Mouse (Mus musculus): ENCODE data around the gene Vwa5b2. TPM values are rescaled to one million over a fixed set of nuclear protein-coding genes. Genes with fewer than 3 reads are reported as not detected.

The Vwa5b2 gene
- polyA plus RNA-seq (2014; fragmentation: Illumina TruSeq; extraction: RNeasy Lipid Tissue Mini Kit (QIAGEN cat#74804); ENCODE audit: low read depth, low replicate concordance) = 0.76 TPM

DNA sequence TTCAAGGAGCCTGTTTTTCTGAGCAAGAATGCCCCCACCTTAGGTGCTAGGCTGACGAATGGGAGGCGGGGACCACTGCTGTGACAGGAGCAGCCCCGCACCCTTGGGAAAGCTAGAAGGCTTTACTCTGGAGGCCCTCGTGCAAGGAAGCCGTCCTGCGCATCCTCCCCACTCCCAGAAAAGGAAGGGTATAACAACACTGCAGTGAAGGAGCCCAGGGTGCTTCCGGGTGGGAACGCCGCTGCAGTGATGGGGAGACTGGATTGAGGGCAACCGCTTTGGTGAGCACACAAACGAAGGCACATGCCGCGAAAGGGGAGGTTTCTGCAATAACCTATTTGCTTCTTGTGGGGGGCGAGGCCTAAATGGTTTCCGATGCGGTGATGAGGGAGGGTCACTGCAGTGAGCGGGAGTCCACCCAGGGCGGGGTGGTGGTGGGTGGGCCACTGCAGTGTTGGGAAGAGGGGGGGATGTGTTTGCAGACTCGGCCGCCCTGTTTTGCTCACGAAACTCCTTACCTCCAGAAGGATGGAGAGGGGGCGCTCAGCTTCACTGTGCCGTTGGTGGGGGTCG lies at the start of gene Vwa5b2:
TSS of gene Vwa5b2 (plus strand) at position 106 of the 573 bp plus-strand sequence.

DNA sequence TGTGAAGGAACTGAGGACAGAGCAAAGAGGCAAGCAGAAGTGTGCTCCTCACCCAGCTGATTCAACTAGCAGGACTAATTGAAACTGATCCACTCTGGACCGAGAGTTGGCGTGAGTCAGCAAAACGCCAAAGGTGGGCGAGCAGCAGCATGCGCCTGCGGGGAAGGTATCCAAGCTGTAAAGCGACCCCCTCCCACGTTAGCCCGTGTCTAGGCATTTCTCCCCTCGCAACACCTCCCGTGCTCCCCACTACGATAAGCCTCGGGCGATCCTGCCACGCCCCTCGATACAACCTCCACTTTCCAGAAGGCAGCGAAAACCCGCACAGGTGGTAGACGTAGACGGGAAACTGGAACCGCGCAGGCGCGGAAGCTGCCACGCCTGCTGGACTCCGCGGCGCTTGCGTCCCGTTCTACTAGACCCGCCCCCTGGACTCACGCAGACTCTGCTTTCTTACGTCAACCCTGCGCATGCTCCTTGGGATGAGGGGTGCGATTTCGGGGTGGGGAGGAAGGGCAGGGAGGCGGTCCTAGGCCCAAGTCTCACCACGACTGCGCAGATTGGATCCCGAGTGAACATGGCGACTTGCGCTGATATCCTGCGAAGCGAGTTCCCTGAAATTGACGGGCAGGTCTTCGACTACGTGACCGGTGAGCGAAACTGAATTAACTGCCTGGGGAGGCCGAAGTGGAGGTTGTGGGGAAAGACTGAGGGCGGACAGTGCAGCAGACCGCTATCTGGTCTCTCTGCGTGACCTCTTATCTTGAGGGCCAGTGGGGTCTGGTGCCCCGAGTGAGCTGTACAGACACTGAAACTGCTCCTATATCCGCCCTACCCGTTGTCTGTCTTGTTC lies 40.9 kb upstream of the Vwa5b2 start, which contains the start of gene Abcf3:
TSS of gene Abcf3 (plus strand) at position 482 of the 853 bp plus-strand sequence.

DNA sequence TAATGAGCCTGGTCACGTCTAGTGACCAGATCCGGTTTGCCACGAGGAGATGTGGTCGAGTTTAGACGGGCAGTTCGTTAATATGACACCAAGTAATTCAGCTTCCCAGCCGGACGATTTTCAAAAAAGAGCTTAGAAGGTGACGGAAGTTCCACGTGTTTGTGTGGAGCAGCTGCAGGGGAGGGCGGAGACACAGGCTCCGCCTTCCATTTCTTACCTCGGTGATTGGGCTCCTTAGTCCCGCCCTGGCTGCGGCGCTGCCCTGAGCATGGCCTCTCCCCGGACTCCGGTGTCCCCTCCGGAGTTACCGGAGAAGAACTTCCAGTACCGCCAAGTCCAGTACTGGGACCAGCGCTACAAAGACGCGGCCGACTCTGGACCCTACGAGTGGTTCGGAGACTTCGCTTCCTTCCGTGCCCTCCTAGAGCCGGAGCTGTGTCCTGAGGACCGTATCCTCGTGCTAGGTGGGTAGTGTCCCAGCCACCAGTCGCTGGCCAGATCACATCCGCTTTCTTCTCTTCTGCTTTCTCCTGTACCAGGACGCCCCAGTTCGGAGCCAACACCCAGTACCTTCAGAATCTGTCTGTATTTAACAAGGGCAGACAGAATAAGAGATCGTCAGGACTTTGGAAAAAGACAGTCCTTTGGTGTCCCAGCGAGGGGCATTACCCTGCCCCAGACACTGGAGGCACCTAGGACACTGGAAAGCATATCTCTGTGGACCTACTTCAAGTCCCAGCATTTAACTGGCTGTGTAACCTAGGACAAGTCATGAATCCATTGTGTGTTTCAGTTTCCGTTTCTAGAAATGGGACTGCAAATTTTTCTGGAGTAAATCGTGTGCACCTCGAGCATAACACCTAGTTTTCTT lies 22.3 kb downstream of the Vwa5b2 start, which contains the start of the genes Eef1akmt4, Gm49333 and Alg3:
TSS of gene Eef1akmt4 (plus strand) at position 237 of the 871 bp plus-strand sequence.
TSS of gene Gm49333 (plus strand) at position 254 of the 871 bp plus-strand sequence.
TSS of gene Alg3 (minus strand) at position 379 of the 871 bp plus-strand sequence.

DNA sequence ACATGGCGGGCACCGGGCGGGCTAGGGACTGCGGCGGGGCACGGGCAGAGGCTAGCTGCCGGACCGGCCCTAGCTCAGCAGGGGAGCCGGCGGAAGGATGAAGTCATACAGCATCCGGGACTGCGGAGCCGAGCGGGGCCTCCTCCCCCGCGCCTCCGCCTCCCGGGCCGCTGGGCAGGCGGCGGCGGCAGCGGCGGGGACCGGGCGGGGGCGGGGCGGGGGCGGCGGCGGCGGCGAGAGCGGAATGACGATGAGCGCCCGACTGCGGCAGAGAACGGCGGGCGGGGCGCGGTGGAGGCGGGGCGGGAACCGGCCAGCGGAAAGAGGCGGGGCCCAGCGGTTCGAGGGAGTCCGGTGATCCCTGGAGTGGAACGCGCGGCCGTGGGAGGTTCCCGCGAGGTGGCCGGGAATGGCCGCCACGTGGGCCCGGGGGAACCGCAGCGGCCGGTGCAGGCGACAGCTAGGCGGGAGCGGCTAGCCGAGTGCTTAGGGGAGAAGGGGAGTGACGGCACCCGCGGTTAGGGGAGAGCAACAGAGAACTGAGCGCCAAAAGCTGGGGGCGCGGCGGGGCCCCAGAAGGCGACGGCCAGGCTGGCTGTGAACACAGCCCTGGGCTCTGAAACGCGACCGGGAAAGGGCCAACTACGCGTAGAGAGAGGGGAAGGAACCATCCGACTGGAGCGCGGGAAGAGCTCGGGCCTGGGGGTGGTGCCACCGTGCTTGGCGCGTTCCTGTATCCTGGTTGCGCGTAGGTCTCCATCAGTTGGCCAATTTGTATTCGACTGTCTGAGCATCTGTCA lies 32.1 kb downstream of the Vwa5b2 start, which contains the start of gene Camk2n2:
TSS of gene Camk2n2 (minus strand) at position 97 of the 800 bp plus-strand sequence.

DNA sequence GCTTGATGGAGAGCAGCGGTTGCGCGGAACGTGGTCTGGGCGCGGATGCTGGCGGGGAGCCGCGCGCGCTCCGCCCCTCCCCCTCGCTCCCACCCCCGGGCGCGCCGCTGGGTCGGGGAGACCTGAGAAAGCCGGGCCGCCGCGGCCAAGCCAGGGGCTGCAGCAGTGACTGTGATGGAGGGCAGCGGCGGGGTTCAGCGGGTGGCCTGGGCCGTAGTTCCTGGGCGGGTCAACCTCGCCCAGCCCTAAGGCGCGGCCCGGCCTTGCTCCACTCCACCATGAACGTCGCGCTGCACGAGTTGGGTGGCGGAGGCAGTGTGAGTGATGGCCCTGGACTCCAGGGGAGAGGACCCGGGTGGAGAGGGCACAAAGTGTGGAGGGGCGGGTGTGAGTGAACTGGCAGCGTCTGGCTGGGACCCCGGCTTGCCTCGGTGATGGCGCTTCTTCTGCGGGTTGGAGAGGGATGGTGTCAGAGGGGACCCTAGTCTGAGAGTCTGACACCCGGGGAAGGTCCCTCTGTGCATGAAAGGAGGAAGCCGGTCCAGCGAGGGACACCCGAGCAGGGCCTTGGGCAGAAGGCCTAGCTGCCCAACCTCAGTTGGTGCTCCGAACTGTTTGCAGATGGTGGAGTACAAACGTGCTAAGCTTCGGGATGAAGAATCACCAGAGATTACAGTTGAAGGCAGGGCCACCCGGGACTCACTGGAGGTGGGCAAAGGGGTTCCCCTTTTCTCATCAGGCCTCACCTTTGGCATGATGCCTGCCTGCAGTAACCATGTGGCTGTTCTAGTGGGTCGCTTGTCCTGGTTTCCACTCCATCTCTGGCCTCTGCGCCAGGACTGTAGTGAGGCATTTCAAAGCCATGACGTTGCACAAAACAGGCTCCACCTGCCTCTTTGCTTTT lies 40.7 kb downstream of the Vwa5b2 start, which contains the start of gene Ece2:
TSS of gene Ece2 (plus strand) at position 98 of the 904 bp plus-strand sequence.

DNA sequence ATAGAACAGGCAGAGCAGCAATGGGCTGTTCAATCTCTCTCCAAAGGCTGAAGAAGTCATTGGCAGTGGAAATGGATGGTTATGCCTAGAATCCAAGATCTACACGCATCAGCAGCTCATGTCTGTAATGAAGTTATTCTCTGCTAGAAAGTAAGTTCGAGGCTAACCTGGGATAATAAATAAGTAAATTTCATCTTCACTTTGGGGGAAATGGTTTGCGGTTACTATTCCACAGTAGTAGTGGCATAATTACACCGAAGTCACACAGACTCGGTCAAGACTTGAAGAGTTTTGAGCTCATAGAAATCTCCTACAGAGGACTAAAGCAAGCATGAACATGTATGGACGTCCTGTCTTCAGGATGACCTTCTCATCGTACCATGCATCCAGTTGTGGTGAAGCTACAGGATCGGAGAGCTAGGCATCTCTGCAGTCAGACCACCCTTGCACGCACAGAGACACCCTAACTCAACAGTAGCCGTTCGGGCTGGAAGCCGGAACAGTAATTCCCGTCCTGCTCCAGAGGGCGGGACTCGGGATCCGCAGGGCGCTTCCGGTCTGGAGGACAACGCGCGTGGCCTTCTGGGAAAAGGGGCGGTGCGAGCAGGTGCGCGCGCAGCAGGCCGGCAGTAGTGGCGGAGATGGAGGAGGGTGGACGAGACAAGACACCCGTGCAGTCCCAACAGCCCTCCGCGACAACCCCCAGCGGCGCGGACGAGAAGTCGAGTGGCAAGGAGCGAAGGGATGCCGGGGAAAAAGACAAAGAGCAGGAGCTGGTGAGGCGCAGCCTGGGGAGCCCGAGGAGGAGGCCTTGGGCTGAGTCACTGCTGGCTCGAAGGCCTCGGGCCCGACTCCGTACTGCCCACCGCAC lies 62.0 kb downstream of the Vwa5b2 start, which contains the start of gene Psmd2:
TSS of gene Psmd2 (plus strand) at position 577 of the 871 bp plus-strand sequence.

Other genes with a start within 250 kb of the Vwa5b2 start
- 21.1 TPM for gene Abcc5, start 163.1 kb upstream of the Vwa5b2 start, polyA plus RNA-seq (2014; fragmentation: Illumina TruSeq; extraction: RNeasy Lipid Tissue Mini Kit (QIAGEN cat#74804); ENCODE audit: low read depth, low replicate concordance)
- 7.8 TPM for gene Eif2b5, start 90.7 kb upstream of the Vwa5b2 start, polyA plus RNA-seq (2014; fragmentation: Illumina TruSeq; extraction: RNeasy Lipid Tissue Mini Kit (QIAGEN cat#74804); ENCODE audit: low read depth, low replicate concordance)
- gene Dvl3, start 72.5 kb upstream of the Vwa5b2 start, polyA plus RNA-seq (2014; fragmentation: Illumina TruSeq; extraction: RNeasy Lipid Tissue Mini Kit (QIAGEN cat#74804); ENCODE audit: low read depth, low replicate concordance) = 23.3 TPM
- 87.0 TPM for gene Ap2m1, start 54.0 kb upstream of the Vwa5b2 start, polyA plus RNA-seq (2014; fragmentation: Illumina TruSeq; extraction: RNeasy Lipid Tissue Mini Kit (QIAGEN cat#74804); ENCODE audit: low read depth, low replicate concordance)
- 9.1 TPM for gene Abcf3, start 40.9 kb upstream of the Vwa5b2 start, polyA plus RNA-seq (2014; fragmentation: Illumina TruSeq; extraction: RNeasy Lipid Tissue Mini Kit (QIAGEN cat#74804); ENCODE audit: low read depth, low replicate concordance)
- gene Eef1akmt4, start 22.1 kb downstream of the Vwa5b2 start, polyA plus RNA-seq (2014; fragmentation: Illumina TruSeq; extraction: RNeasy Lipid Tissue Mini Kit (QIAGEN cat#74804); ENCODE audit: low read depth, low replicate concordance) = 1.9 TPM
- not detected for gene Gm49333, start 22.1 kb downstream of the Vwa5b2 start, polyA plus RNA-seq (2014; fragmentation: Illumina TruSeq; extraction: RNeasy Lipid Tissue Mini Kit (QIAGEN cat#74804); ENCODE audit: low read depth, low replicate concordance)
- gene Alg3, start 22.3 kb downstream of the Vwa5b2 start, polyA plus RNA-seq (2014; fragmentation: Illumina TruSeq; extraction: RNeasy Lipid Tissue Mini Kit (QIAGEN cat#74804); ENCODE audit: low read depth, low replicate concordance) = 3.7 TPM
- gene Camk2n2, start 31.8 kb downstream of the Vwa5b2 start, polyA plus RNA-seq (2014; fragmentation: Illumina TruSeq; extraction: RNeasy Lipid Tissue Mini Kit (QIAGEN cat#74804); ENCODE audit: low read depth, low replicate concordance) = 0.47 TPM
- 0.47 TPM for gene Ece2, start 40.4 kb downstream of the Vwa5b2 start, polyA plus RNA-seq (2014; fragmentation: Illumina TruSeq; extraction: RNeasy Lipid Tissue Mini Kit (QIAGEN cat#74804); ENCODE audit: low read depth, low replicate concordance)
- gene Psmd2, start 62.2 kb downstream of the Vwa5b2 start, polyA plus RNA-seq (2014; fragmentation: Illumina TruSeq; extraction: RNeasy Lipid Tissue Mini Kit (QIAGEN cat#74804); ENCODE audit: low read depth, low replicate concordance) = 56.0 TPM
- gene Eif4g1, start 78.8 kb downstream of the Vwa5b2 start, polyA plus RNA-seq (2014; fragmentation: Illumina TruSeq; extraction: RNeasy Lipid Tissue Mini Kit (QIAGEN cat#74804); ENCODE audit: low read depth, low replicate concordance) = 135 TPM
- not detected for gene Fam131a, start 103.8 kb downstream of the Vwa5b2 start, polyA plus RNA-seq (2014; fragmentation: Illumina TruSeq; extraction: RNeasy Lipid Tissue Mini Kit (QIAGEN cat#74804); ENCODE audit: low read depth, low replicate concordance)
- gene Polr2h, start 128.2 kb downstream of the Vwa5b2 start, polyA plus RNA-seq (2014; fragmentation: Illumina TruSeq; extraction: RNeasy Lipid Tissue Mini Kit (QIAGEN cat#74804); ENCODE audit: low read depth, low replicate concordance) = 26.0 TPM
- 5.6 TPM for gene Clcn2, start 128.3 kb downstream of the Vwa5b2 start, polyA plus RNA-seq (2014; fragmentation: Illumina TruSeq; extraction: RNeasy Lipid Tissue Mini Kit (QIAGEN cat#74804); ENCODE audit: low read depth, low replicate concordance)
- gene Chrd, start 143.7 kb downstream of the Vwa5b2 start, polyA plus RNA-seq (2014; fragmentation: Illumina TruSeq; extraction: RNeasy Lipid Tissue Mini Kit (QIAGEN cat#74804); ENCODE audit: low read depth, low replicate concordance) = 0.28 TPM
- 0.47 TPM for gene Thpo, start 145.0 kb downstream of the Vwa5b2 start, polyA plus RNA-seq (2014; fragmentation: Illumina TruSeq; extraction: RNeasy Lipid Tissue Mini Kit (QIAGEN cat#74804); ENCODE audit: low read depth, low replicate concordance)

Data from sigmoid colon, adult 10 weeks (tissue).